Mouse (Mus musculus) liver, embryonic 11.5 days (tissue): ENCODE measurements at regions not wholly inside any gene's neighbourhood (a gene's known extent, or its start where the extent isn't known, plus 50 kb on each side); places are given as distances from the start of the nearest gene placed in this dataset.

ENCODE experiments used
- ATAC-seq: fragments of 200-750 bp; cut with Nextera tagmentation; replicated peaks from 2 replicates; pipeline ENCODE4 v1.8.0; 2017; ENCODE audit warnings: moderate number of reproducible peaks, mild to moderate bottlenecking, moderate TSS enrichment, moderate library complexity; ENCODE audit not compliant: low FRiP score
- DNase-seq: peaks from one replicate; pipeline ENCODE4 v3.0.0-alpha.2; 2017; ENCODE audit warnings: low spot score
- H3K27ac ChIP-seq: fragments of 300-500 bp; sonication (generic); 2 replicates; pipeline ENCODE4 v1.5.1; 2014; ENCODE audit warnings: mild to moderate bottlenecking, low read depth, low read length, control low read depth
- H3K27me3 ChIP-seq: fragments of 300-500 bp; sonication (generic); replicated peaks from 2 replicates; pipeline ENCODE4 v1.6.1; 2014; ENCODE audit warnings: low read length, mixed read lengths; ENCODE audit not compliant: control insufficient read depth, insufficient read depth
- H3K36me3 ChIP-seq: fragments of 300-500 bp; sonication (generic); 2 replicates; pipeline ENCODE4 v1.6.1; 2014; ENCODE audit warnings: mild to moderate bottlenecking, low read length, moderate library complexity, mixed read lengths; ENCODE audit not compliant: control insufficient read depth, insufficient read depth
- H3K4me1 ChIP-seq: fragments of 300-500 bp; sonication (generic); replicated peaks from 2 replicates; pipeline ENCODE4 v1.6.1; 2014; ENCODE audit warnings: low read length, mixed read lengths; ENCODE audit not compliant: control insufficient read depth, insufficient read depth
- H3K4me2 ChIP-seq: fragments of 300-500 bp; sonication (generic); 2 replicates; pipeline ENCODE4 v1.6.1; 2014; ENCODE audit warnings: mild to moderate bottlenecking, control low read depth, moderate library complexity
- H3K4me3 ChIP-seq: fragments of 300-500 bp; sonication (generic); 2 replicates; pipeline ENCODE4 v1.5.1; 2014; ENCODE audit warnings: low read depth, low read length, control low read depth
- H3K9ac ChIP-seq: fragments of 300-500 bp; sonication (generic); 2 replicates; pipeline ENCODE4 v1.6.1; 2014; ENCODE audit warnings: low read depth, low read length, control low read depth
- H3K9me3 ChIP-seq: fragments of 300-500 bp; sonication (generic); 2 replicates; pipeline ENCODE4 v1.6.1; 2016; ENCODE audit warnings: low read length, inconsistent platforms, mixed read lengths; ENCODE audit not compliant: control insufficient read depth
- WGBS: fragments of 180-500 bp; shearing (Covaris S2); extraction: QIAGEN DNeasy Blood & Tissue Kit; methylation state at CpG from one replicate; pipeline ENCODE4 v1.1.7; 2014; 5-methylcytosine and 5-hydroxymethylcytosine counted together

DNA sequence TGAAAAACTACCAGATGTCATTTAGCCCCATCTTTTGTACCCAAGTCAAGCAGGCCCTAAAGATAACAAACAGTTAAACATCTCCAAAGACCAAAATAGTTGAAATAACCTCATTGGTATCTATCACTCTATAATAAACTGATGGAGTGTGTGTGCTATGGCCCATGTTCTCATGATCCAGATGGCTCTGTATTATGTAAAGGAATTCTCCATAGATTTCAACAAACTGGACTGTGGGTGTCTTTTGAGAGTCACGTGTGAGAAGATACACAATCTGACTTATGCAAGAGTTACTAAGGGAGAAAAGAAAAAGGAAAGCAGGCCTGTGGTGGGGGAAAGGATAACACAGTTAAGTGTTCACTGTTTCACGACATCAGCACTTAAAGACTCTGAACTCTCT is 164.8 kb upstream of the Paip1 start:
- Histone ChIP-seq H3K4me3 (no peak overlapping the region), H3K36me3 (no peaks in the 10 kb centered on the region), H3K27me3 (no peaks in the 10 kb centered on the region), H3K9ac (no peak overlapping the region), H3K9me3 (no peaks in the 10 kb centered on the region), H3K27ac (no peak overlapping the region), H3K4me1 (no peaks in the 10 kb centered on the region), H3K4me2 (no peak overlapping the region)
- ATAC-seq (no peak), DNase-seq (no peak)
- WGBS = 60% methylated on average over 2 of the region's 2 CpGs

- Histone ChIP-seq H3K4me2 (no peak overlapping the region), H3K27ac (no peak overlapping the region), H3K4me1 (no peaks in the 10 kb centered on the region), H3K9me3 (no peaks in the 10 kb centered on the region), H3K4me3 (no peak overlapping the region), H3K27me3 (no peaks in the 10 kb centered on the region), H3K36me3 (no peaks in the 10 kb centered on the region), H3K9ac (no peak overlapping the region)
- DNase-seq (no peak), ATAC-seq (no peak)
- 77% methylated on average over 4 of the region's 4 CpGs for WGBS
Observed at GRCm38 (mm10) chr13:119267608-119268300, 160.6 kb upstream of the Paip1 start.

DNA sequence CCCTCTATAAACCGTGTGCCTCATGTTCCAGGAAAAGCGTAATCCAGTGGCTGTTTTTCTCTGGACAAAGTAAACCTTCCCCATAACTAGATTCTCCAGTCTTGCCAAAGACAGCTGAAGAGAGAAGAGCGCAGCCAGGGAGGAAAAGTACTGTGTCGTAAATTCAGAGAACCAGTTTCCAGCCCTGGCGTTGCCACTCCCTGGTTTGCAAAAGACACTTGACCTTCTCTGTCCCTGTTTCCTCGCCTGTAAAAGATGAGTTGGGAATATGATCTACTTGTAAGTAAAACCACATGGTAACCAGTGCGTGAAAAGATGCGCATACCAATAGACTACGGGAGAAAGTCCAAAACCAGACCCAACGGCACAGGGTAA is 160.1 kb upstream of the Paip1 start:
- no peak overlapping the region for H3K4me3 ChIP-seq
- no peaks in the 10 kb centered on the region for H3K27me3 ChIP-seq
- no peaks in the 10 kb centered on the region for H3K9me3 ChIP-seq
- DNase-seq (no peak), ATAC-seq (no peak)
- H3K9ac ChIP-seq = no peak overlapping the region
- no peaks in the 10 kb centered on the region for H3K36me3 ChIP-seq
- H3K27ac ChIP-seq = no peak overlapping the region
- H3K4me2 ChIP-seq = no peak overlapping the region
- no peaks in the 10 kb centered on the region for H3K4me1 ChIP-seq
- WGBS = 86% methylated on average over 10 of the region's 10 CpGs

GRCm38 (mm10) chr13:119275500-119275899 is 152.9 kb upstream of the Paip1 start:
- DNase-seq (no peak), ATAC-seq (no peak)
- H3K4me1 ChIP-seq = no peaks in the 10 kb centered on the region
- H3K27me3 ChIP-seq = no peaks in the 10 kb centered on the region
- no peak overlapping the region for H3K9ac ChIP-seq
- 75% methylated on average over 4 of the region's 4 CpGs for WGBS
- no peak overlapping the region for H3K4me2 ChIP-seq
- H3K36me3 ChIP-seq = no peaks in the 10 kb centered on the region
- no peak overlapping the region for H3K4me3 ChIP-seq
- no peak overlapping the region for H3K27ac ChIP-seq
- H3K9me3 ChIP-seq = no peaks in the 10 kb centered on the region

- Histone ChIP-seq H3K9me3 (no peaks in the 10 kb centered on the region), H3K27ac (no peak overlapping the region), H3K27me3 (no peaks in the 10 kb centered on the region), H3K4me3 (no peak overlapping the region), H3K4me2 (no peak overlapping the region), H3K9ac (no peak overlapping the region), H3K4me1 (no peaks in the 10 kb centered on the region), H3K36me3 (no peaks in the 10 kb centered on the region)
- 69% methylated on average over 13 of the region's 13 CpGs for WGBS
- ATAC-seq = no peak
- DNase-seq = no peak
Observed at GRCm38 (mm10) chr13:119277308-119277948, 151.0 kb upstream of the Paip1 start.

DNA sequence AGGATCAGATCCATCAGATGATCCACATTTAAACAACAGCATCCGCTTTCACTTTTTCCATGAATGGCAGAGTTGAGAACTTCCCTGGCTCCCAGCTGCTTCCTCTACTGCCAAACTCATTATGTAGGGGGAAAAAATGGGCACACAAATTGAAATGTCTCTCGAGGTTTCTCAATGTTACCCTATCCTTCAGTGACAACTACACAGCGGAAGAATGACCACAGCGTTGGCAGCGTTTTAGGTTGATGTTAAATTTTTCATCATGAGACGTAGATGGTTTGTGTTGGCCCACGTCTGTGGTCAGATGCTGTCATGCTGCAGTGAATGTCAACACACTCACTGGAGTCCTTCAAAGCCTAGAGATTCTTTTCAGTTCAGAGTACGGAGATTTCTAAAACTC is 149.0 kb upstream of the Paip1 start:
- Histone ChIP-seq H3K4me2 (no peak overlapping the region), H3K27me3 (no peaks in the 10 kb centered on the region), H3K36me3 (no peaks in the 10 kb centered on the region), H3K4me3 (no peak overlapping the region), H3K4me1 (no peaks in the 10 kb centered on the region), H3K9me3 (no peaks in the 10 kb centered on the region), H3K27ac (no peak overlapping the region), H3K9ac (no peak overlapping the region)
- ATAC-seq (no peak), DNase-seq (no peak)
- WGBS = 89% methylated on average over 8 of the region's 8 CpGs

- 81% methylated on average over 5 of the region's 5 CpGs for WGBS
Observed at GRCm38 (mm10) chr13:119280622-119281021, 147.8 kb upstream of the Paip1 start.

GRCm38 (mm10) chr13:119283448-119283847 is 145.0 kb upstream of the Paip1 start:
- ATAC-seq = peak; percentile 56; the same call in 1 of the 2 replicates
- H3K9ac ChIP-seq = no peak overlapping the region
- no peak overlapping the region for H3K4me3 ChIP-seq
- no peak for DNase-seq
- no peak overlapping the region for H3K4me2 ChIP-seq
- H3K9me3 ChIP-seq = no peaks in the 10 kb centered on the region
- H3K4me1 ChIP-seq = no peaks in the 10 kb centered on the region
- no peaks in the 10 kb centered on the region for H3K27me3 ChIP-seq
- no peaks in the 10 kb centered on the region for H3K36me3 ChIP-seq
- no peak overlapping the region for H3K27ac ChIP-seq
- WGBS = 52% methylated on average over 6 of the region's 6 CpGs

More at GRCm38 (mm10) chr13:119280622-119281021, 147.8 kb upstream of the Paip1 start:
- Histone ChIP-seq H3K36me3 (no peaks in the 10 kb centered on the region), H3K9me3 (no peaks in the 10 kb centered on the region), H3K9ac (no peak overlapping the region), H3K27ac (no peak overlapping the region), H3K27me3 (no peaks in the 10 kb centered on the region), H3K4me2 (no peak overlapping the region), H3K4me3 (no peak overlapping the region), H3K4me1 (no peaks in the 10 kb centered on the region)
- DNase-seq (no peak), ATAC-seq (no peak)

DNA sequence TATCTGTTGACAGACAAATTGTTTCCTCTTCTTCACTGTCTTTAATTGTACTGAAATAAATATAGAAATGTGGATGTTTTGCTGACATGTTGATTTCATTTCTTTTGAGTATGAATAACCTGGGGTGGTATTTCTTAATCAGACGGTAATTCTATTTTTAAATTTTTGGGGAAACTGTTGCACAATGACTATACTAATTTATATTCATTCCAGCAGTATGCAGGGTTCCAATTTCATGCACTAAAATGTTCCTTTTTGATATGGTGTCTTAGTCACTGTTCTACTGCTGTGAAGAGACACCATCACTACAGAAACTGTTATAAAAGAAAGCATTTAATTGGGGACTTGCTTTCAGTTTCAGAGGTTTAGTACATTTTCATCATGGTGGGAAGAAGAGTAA is 119.2 kb upstream of the Paip1 start:
- Histone ChIP-seq H3K9ac (no peak overlapping the region), H3K4me2 (no peak overlapping the region), H3K9me3 (no peaks in the 10 kb centered on the region), H3K4me3 (no peak overlapping the region), H3K27me3 (no peaks in the 10 kb centered on the region), H3K4me1 (no peaks in the 10 kb centered on the region), H3K36me3 (no peaks in the 10 kb centered on the region), H3K27ac (no peak overlapping the region)
- ATAC-seq = no peak
- DNase-seq = no peak
- WGBS = 92% methylated on average over 1 of the region's 1 CpGs
